Mouse (Mus musculus) erythroblast, embryonic 14.5 days (primary cell): Measurements from ENCODE around the gene Fbxo24.

Experiments
- GATA1 ChIP-seq: IDR thresholded peaks from 2 replicates; pipeline ENCODE4 v1.6.1; 2012; ENCODE audit warnings: low read length, inconsistent platforms, mixed read lengths
- TAL1 ChIP-seq: IDR thresholded peaks from 3 replicates; pipeline ENCODE4 v1.6.1; 2012; ENCODE audit warnings: low read length, inconsistent platforms, mixed read lengths

GRCm38 (mm10) chr5:137574470-137574901 lies 54.3 kb downstream of the Fbxo24 start:
- TF ChIP-seq GATA1: no peak
- no peak for TF ChIP-seq TAL1
